Mouse (Mus musculus) ZHBTc4 (cell line): Measurements from ENCODE around the gene Gm20825.
"Not testable (repeated sequence)": the region's sequence is repeated elsewhere in the genome, so short reads cannot be mapped to it uniquely, and the experiment has no call there.

Source experiments
- DNase-seq: peaks from one replicate; pipeline ENCODE4 v3.0.0-alpha.2; 2011; ENCODE audit warnings: low read depth, low spot score

Gm20825 gene

GRCm38 (mm10) chrY:8071407-8071806, at the start of gene Gm20825:
Gene Gm20825 (minus strand): TSS chrY:8071507.
- DNase-seq = not testable (repeated sequence)
